Mouse (Mus musculus) thymus, adult 2 months (tissue): ENCODE measurements around the gene Glrx5.

Source experiments
- CTCF ChIP-seq: fragments of 200-500 bp; IDR thresholded peaks from 2 replicates; pipeline ENCODE4 v1.5.1; 2012; ENCODE audit warnings: mild to moderate bottlenecking, control low read depth, low read length, moderate library complexity, borderline replicate concordance; ENCODE audit not compliant: control insufficient read depth, poor library complexity, insufficient read depth; ENCODE audit errors: extremely low read depth
- POLR2A ChIP-seq: fragments of 200-500 bp; IDR thresholded peaks from 2 replicates; pipeline ENCODE4 v1.6.1; 2012; ENCODE audit warnings: mild to moderate bottlenecking, low read length, control low read depth, moderate library complexity; ENCODE audit not compliant: control insufficient read depth, poor library complexity, insufficient read depth; ENCODE audit errors: extremely low read depth

DNA sequence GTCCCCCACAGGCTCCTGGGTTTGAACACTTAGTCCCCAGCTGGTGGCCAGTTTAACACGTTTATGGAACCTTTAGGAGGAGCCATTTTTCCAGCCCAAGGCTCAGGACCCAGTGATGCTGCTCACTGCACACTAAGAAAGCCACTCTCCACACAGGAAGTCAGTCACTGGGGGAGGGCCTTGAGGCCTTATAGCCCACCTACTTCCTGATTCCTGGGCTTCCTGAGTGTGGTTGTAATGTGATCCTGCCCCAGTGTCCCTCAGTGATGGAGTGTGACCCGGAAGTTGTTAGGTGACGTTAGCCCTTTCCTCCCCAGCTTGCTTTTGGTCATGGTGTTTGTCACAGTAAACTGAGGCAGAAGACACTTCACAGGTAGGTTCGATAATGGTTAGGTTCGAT lies 10.6 kb downstream of the Glrx5 start:
- no peak for TF ChIP-seq CTCF
- no peak for TF ChIP-seq POLR2A
